Mouse (Mus musculus) ES-CJ7 (cell line): ENCODE data around the gene Mob1b.

Experiments
- DNase-seq: peaks from one replicate; pipeline ENCODE4 v3.0.0; 2011; ENCODE audit warnings: low read depth, low spot score

The Mob1b gene

GRCm38 (mm10) chr5:88768201-88768600, 47.5 kb downstream of the Mob1b start:
- no peak for DNase-seq

GRCm38 (mm10) chr5:88782072-88782765, 61.6 kb downstream of the Mob1b start:
- DNase-seq: no peak

GRCm38 (mm10) chr5:88785059-88785458, 64.4 kb downstream of the Mob1b start:
- no peak for DNase-seq

GRCm38 (mm10) chr5:88790675-88791074, 70.0 kb downstream of the Mob1b start:
- DNase-seq: no peak

- DNase-seq: peak; percentile 60
Observed at GRCm38 (mm10) chr5:88791256-88792245, 70.9 kb downstream of the Mob1b start.

GRCm38 (mm10) chr5:88793676-88794075, 73.0 kb downstream of the Mob1b start:
- no peak for DNase-seq

- DNase-seq: no peak
Observed at GRCm38 (mm10) chr5:88795910-88796584, 75.4 kb downstream of the Mob1b start.

- DNase-seq: no peak
Observed at GRCm38 (mm10) chr5:88796588-88796987, 75.9 kb downstream of the Mob1b start.

GRCm38 (mm10) chr5:88797121-88797520, 76.5 kb downstream of the Mob1b start:
- no peak for DNase-seq

GRCm38 (mm10) chr5:88805616-88806015, 85.0 kb downstream of the Mob1b start:
- no peak for DNase-seq

GRCm38 (mm10) chr5:88806278-88806677, 85.6 kb downstream of the Mob1b start:
- no peak for DNase-seq

GRCm38 (mm10) chr5:88807342-88807741, 86.7 kb downstream of the Mob1b start:
- no peak for DNase-seq

GRCm38 (mm10) chr5:88813188-88813587, 92.5 kb downstream of the Mob1b start:
- no peak for DNase-seq
